ENCODE assay signal across 27 mouse cellular contexts in the genomic region with DNA sequence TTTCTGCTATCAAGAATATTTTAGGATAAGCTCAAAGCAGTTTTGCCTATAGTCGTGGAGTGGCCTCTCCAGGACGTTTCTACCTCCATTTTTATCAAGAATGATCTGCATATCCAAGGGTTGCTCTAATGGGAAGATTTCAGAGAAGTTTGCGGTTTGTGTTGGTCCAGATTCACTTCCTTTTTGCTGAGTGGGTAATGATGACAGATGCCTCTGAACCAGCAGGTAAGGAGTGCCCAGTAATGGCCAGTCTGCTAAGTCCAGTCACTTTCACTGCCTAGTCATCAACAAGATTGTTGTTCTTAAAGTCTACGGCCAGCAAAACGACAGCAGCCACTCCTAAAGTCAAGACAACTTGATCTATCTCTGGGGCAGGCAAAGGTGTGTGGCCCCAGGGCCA. TPM values are rescaled to one million over a fixed set of nuclear protein-coding genes. Genes with fewer than 3 reads are reported as not detected.
DNase-seq lines count a peak whose midpoint lies in the region; ATAC-seq and TF ChIP-seq lines count a peak whose summit lies in the region.
"Had no signal": no experiment of that assay in that cellular context is flagged by ENCODE, and none has a peak within 500 bp of the region (broad histone marks: within the 10 kb centered on the region; RNA-seq: fewer than 3 reads in every experiment).

No protein-coding gene starts in this region.

- peak overlapping the region; percentile 48; the same call in 1 of the 2 replicates for H3K27ac ChIP-seq in kidney, embryonic 14.5 days (ENCODE audit: low read depth, low read length)
- H3K27ac ChIP-seq in bone marrow, adult 2 months (ENCODE audit: control insufficient read depth, insufficient read depth, low read depth, low read length, poor library complexity): peak overlapping the region; percentile 63; the same call in 1 of the 2 replicates
- H3K27ac ChIP-seq in stomach, postnatal 0 days (replicated peaks): no peak overlapping the region
- H3K27ac ChIP-seq: embryonic facial prominence, embryonic 12.5 days; forebrain, embryonic 15.5 days; heart, adult 2 months; heart, embryonic 15.5 days; hindbrain, embryonic 10.5 days; hindbrain, embryonic 15.5 days had no signal

- no peak for DNase-seq in kidney, adult 8-10 months
- DNase-seq in stomach, postnatal 0 days (ENCODE audit: low spot score): no peak
- no peak for DNase-seq in lung, postnatal 25 days (ENCODE audit: low spot score)
- DNase-seq: adrenal gland, adult 2 months; adrenal gland, postnatal 36 days; cerebellum, adult 11 months; cerebellum, adult 8-10 months; cerebellum, postnatal 14 days; gastrocnemius, postnatal 36 days; heart, adult 2 months; heart, postnatal 14 days had no signal

- no peaks in the 10 kb centered on the region for H3K36me3 ChIP-seq in kidney, embryonic 14.5 days (ENCODE audit: control insufficient read depth, insufficient read depth, low read length)
- H3K36me3 ChIP-seq in stomach, postnatal 0 days (ENCODE audit: control insufficient read depth, insufficient read depth, low read length): no peaks in the 10 kb centered on the region
- H3K36me3 ChIP-seq: embryonic facial prominence, embryonic 12.5 days; forebrain, embryonic 15.5 days; heart, embryonic 15.5 days; hindbrain, embryonic 10.5 days; hindbrain, embryonic 15.5 days had no signal

- TF ChIP-seq EP300 in stomach, postnatal 0 days (optimal IDR thresholded peaks at IDR 0.05): no peak

- no peak for TF ChIP-seq POLR2A in bone marrow, adult 2 months (IDR thresholded peaks at IDR 0.05; ENCODE audit: borderline replicate concordance, control insufficient read depth, low read depth, low read length)

- no peak for ATAC-seq in kidney, embryonic 14.5 days (ENCODE audit: low FRiP score, low TSS enrichment)
- peak; percentile 86 for ATAC-seq in granulocyte monocyte progenitor cell, adult 5-6 weeks (replicated peaks; ENCODE audit: poor library complexity, severe bottlenecking)
- peak; percentile 58; the same call in 1 of the 2 replicates for ATAC-seq in neutrophil, adult 5-6 weeks (ENCODE audit: extremely low read depth, insufficient number of reproducible peaks, low FRiP score, poor library complexity, severe bottlenecking)
- ATAC-seq in stomach, postnatal 0 days (ENCODE audit: low FRiP score, low TSS enrichment): no peak
- ATAC-seq: forebrain, embryonic 15.5 days; Patski had no signal

- no peaks in the 10 kb centered on the region for H3K27me3 ChIP-seq in kidney, embryonic 14.5 days (ENCODE audit: control insufficient read depth, insufficient read depth, low read length)
- no peaks in the 10 kb centered on the region for H3K27me3 ChIP-seq in stomach, postnatal 0 days (ENCODE audit: control insufficient read depth, insufficient read depth, low read length)
- H3K27me3 ChIP-seq: CH12.LX; embryonic facial prominence, embryonic 12.5 days; forebrain, embryonic 15.5 days; heart, embryonic 15.5 days; hindbrain, embryonic 15.5 days; Patski had no signal

- H3K9me3 ChIP-seq in kidney, embryonic 14.5 days (ENCODE audit: control insufficient read depth, low read length): no peaks in the 10 kb centered on the region
- no peaks in the 10 kb centered on the region for H3K9me3 ChIP-seq in stomach, postnatal 0 days (ENCODE audit: control insufficient read depth, low read length)
- H3K9me3 ChIP-seq: embryonic facial prominence, embryonic 12.5 days; forebrain, embryonic 15.5 days; heart, embryonic 15.5 days; hindbrain, embryonic 10.5 days; hindbrain, embryonic 15.5 days had no signal

- no peak overlapping the region for H3K4me2 ChIP-seq in kidney, embryonic 14.5 days (replicated peaks; ENCODE audit: low read depth, low read length)
- no peak overlapping the region for H3K4me2 ChIP-seq in stomach, postnatal 0 days (replicated peaks; ENCODE audit: low read depth)
- H3K4me2 ChIP-seq: embryonic facial prominence, embryonic 12.5 days; forebrain, embryonic 15.5 days; heart, embryonic 11.5 days; heart, embryonic 15.5 days; hindbrain, embryonic 15.5 days had no signal

- no peak overlapping the region for H3K4me3 ChIP-seq in kidney, embryonic 14.5 days (ENCODE audit: low read length)
- H3K4me3 ChIP-seq in bone marrow, adult 2 months (replicated peaks; ENCODE audit: control insufficient read depth, low read depth, low read length): no peak overlapping the region
- no peak overlapping the region for H3K4me3 ChIP-seq in stomach, postnatal 0 days (ENCODE audit: low read depth, low read length)
- H3K4me3 ChIP-seq: embryonic facial prominence, embryonic 12.5 days; forebrain, embryonic 15.5 days; heart, adult 2 months; heart, embryonic 15.5 days; hindbrain, embryonic 10.5 days; hindbrain, embryonic 15.5 days had no signal

- no peaks in the 10 kb centered on the region for H3K4me1 ChIP-seq in kidney, embryonic 14.5 days (ENCODE audit: control insufficient read depth, insufficient read depth, low read length)
- peaks cover 2% of the 10 kb centered on the region for H3K4me1 ChIP-seq in bone marrow, adult 2 months (ENCODE audit: control insufficient read depth, insufficient read depth, low read length)
- no peaks in the 10 kb centered on the region for H3K4me1 ChIP-seq in stomach, postnatal 0 days (replicated peaks; ENCODE audit: control insufficient read depth, insufficient read depth)
- H3K4me1 ChIP-seq: forebrain, embryonic 15.5 days; hindbrain, embryonic 15.5 days had no signal

- H3K9ac ChIP-seq in kidney, embryonic 14.5 days (ENCODE audit: low read depth, low read length): no peak overlapping the region
- H3K9ac ChIP-seq in stomach, postnatal 0 days (ENCODE audit: low read length): no peak overlapping the region
- H3K9ac ChIP-seq: embryonic facial prominence, embryonic 12.5 days; forebrain, embryonic 15.5 days; heart, embryonic 15.5 days; hindbrain, embryonic 15.5 days had no signal

- TF ChIP-seq CTCF in bone marrow, adult 2 months (IDR thresholded peaks at IDR 0.05; ENCODE audit: control insufficient read depth, insufficient read depth, low read length): no peak
- TF ChIP-seq CTCF in stomach, postnatal 0 days (IDR thresholded peaks at IDR 0.05; ENCODE audit: low read depth): no peak

- 62% methylated on average over 5 of the region's 5 CpGs for WGBS in kidney, embryonic 14.5 days
- 52% methylated on average over 5 of the region's 5 CpGs for WGBS in bone marrow, adult 2 months
- WGBS in stomach, postnatal 0 days: 70% methylated on average over 5 of the region's 5 CpGs

RNA-seq across cellular contexts. Expression of gene 4930432M17Rik, which starts 32.8 kb away (rescaled TPM):
- not detected in 2 replicates for polyA plus RNA-seq in kidney, embryonic 14.5 days (2014; fragmentation: Nextera tagmentation; extraction: Ambion mirVana)
- not detected in 2 replicates for polyA plus RNA-seq in bone marrow, adult 2 months (2011; ENCODE audit: insufficient read depth, insufficient read length, low replicate concordance, missing spikeins)
- total RNA-seq in granulocyte monocyte progenitor cell, adult 5-6 weeks (2014; fragmentation: Nextera tagmentation): not detected in 2 replicates
- total RNA-seq in granulocyte monocyte progenitor cell, adult 5-6 weeks (2017): not detected in 2 replicates
- total RNA-seq in neutrophil, adult 5-6 weeks (2017): not detected in 2 replicates
- not detected in 2 replicates for polyA plus RNA-seq in stomach, postnatal 0 days (2015; fragmentation: Nextera tagmentation; extraction: Ambion mirVana)
- total RNA-seq: adrenal gland, adult 2 months; adrenal gland, postnatal 36 days; CH12.LX; gastrocnemius, adult 8-10 months; gastrocnemius, postnatal 36 days; heart, adult 2 months; heart, postnatal 14 days had no signal
- polyA plus RNA-seq: adrenal gland, adult 2 months; brain, embryonic 14.5 days; cortical plate, adult 2 months; embryonic facial prominence, embryonic 12.5 days; forebrain, embryonic 11.5 days; forebrain, embryonic 15.5 days; heart, adult 2 months; heart, embryonic 11.5 days; heart, embryonic 15.5 days; hindbrain, embryonic 10.5 days; hindbrain, embryonic 15.5 days; Patski had no signal

Comparison
In these comparisons a context has a peak if more than half of its experiments do, and no peak if none do; other contexts are left out.
1. ATAC-seq: peak in granulocyte monocyte progenitor cell, adult 5-6 weeks (single experiment) and neutrophil, adult 5-6 weeks (single experiment); none in kidney, embryonic 14.5 days (single experiment) and stomach, postnatal 0 days (single experiment).